Mouse (Mus musculus) ZHBTc4 (cell line): Measurements from ENCODE around the gene Atp6v1f.

Experiments
- DNase-seq: peaks from one replicate; pipeline ENCODE4 v3.0.0-alpha.2; 2011; ENCODE audit warnings: low read depth, low spot score

Atp6v1f gene

DNA sequence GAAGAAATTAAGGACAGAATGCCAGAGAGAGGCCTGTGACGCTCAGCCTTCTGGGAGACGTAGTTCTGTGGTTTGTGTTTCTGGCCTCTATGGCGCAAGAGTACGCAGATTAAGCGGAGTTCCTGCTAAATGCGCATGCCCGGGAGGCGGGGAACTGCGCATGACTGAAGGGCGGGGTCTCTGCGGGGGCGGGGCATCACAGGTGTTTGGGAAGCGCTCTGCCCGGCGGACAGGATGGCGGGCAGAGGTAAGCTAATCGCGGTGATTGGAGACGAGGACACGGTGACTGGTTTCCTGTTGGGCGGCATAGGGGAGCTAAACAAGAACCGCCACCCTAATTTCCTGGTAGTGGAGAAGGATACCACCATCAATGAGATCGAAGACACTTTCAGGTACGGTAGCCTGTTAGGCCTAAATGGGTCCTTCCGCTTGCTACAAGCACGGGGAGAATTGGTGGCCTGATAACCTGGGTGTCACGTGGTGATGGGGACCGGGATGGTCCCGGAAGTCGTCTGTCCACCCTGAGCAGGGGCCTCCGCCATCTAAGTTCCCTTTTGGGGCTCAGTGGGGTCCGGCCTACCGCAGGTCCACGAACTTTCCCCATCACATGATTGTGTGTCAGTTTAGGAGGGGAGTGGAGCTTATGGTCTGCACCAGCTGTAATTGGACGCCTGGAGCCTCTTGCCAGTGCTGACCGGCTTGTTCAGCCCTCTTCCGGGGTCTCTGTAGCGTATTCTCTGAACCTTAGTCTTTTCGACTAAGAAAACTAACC lies at the start of gene Atp6v1f:
TSS of gene Atp6v1f (plus strand) at position 136 of the 772 bp plus-strand sequence.
- peak; percentile 98 for DNase-seq

DNA sequence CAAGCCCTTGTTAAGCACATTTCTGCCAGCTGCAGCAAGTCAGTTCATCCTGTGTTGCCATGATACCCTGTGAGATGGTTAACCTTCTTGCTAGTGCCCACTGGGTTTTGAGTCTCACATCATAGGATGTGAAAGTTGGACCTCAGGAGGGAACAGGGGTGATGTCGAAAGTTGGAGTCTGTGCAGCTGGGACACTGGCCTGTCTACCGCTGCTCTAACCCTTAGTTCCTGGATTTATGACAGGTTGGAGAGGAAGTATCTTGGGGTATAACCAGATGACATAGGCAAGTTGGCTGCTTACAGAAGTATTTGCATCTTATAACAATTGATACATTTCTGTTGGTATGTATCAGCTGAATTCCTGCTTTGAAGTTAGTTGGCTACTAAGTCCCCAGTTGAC lies 46.9 kb upstream of the Atp6v1f start:
- no peak for DNase-seq

DNA sequence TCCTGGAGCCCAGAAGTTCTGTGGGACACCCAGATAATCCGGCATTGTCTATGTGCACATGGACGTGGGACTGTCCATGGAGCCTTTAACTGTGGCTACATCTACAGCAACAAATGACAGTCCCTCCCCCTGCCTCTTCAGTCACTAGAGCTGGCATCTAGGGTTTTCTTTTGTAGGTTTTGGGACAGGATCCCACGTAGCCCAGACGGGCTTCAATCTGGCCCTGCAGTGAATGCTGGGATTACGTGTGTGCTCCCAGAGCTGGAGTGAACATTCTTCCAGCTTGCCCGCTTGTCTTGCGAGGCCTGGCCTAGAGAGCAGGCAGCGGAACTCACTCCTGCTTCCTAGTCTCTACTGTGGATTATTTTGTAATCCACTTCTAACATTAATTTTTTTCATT lies 42.4 kb upstream of the Atp6v1f start:
- no peak for DNase-seq

DNA sequence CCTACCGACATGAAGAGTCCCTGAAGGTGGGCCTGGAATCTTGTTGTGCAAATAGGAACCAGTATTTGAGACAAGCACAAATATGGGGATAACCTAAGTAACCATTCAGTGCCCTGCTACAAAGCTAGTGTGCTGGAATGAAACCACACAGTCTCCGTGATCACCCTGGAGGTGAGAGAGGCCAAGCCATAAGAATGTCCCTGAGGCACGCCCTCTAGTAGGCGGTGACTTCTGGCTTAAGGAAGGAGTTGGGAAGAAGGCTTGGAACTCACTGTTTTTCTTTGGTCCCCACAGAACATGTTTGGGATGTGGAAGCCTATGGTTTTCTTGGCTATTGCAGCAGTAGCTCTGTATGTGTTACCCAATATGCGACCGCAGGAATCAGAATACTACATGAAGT lies 41.2 kb upstream of the Atp6v1f start:
- DNase-seq = peak; percentile 63

DNA sequence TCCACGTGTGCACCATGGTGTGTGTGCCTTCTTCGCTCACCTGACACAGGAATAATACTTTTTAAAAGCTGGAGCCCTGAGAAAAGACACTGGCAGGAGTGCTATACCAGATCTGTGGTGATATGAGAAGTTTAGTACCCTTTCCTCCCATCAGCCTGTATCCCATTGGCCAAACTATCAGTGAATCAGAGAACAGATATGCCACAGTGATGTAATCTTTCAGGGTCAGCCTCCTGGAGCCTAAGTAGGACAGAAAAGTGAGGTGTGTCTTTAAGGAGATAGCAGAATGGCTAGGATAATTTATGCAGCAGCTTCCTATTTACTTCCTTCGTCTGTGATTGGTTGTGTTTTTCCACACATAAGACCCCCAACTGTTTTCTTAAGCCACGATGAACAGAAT lies 39.3 kb upstream of the Atp6v1f start:
- DNase-seq = no peak

DNA sequence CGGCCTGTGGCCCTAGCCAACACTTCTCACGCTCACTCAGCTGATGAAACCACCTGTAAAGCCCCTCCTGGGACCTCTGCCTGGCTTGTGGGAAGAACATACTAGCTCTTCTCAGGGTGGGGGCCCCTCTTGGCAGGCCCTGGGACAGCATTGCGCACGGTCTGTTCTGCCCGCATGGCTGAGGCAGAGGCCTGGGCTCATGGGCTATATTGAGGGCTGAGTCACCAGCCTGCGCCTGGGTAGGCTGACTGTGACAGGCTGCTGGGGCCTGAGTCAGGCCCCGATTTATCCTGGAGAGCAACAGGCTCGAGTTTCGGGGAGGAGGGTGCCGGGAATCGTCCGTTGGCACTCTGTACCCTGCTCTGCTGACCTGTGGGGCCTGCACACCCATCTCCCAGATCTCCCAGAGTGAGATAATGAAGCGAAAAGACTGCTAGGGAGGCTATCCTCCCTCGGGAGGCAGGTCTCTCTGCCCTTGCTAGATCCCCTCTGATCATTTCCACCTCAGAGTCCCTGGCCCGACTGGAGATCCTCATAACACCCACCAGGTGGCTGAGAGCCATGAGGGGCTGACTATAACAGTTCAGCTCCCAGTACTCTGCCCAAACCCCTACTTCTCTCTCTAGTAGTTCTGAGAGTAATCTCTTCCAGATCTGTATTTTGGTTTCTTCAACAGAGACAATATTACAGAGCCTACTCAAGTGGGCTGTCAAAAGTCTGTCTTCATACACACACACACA lies 36.7 kb upstream of the Atp6v1f start:
- DNase-seq = no peak

DNA sequence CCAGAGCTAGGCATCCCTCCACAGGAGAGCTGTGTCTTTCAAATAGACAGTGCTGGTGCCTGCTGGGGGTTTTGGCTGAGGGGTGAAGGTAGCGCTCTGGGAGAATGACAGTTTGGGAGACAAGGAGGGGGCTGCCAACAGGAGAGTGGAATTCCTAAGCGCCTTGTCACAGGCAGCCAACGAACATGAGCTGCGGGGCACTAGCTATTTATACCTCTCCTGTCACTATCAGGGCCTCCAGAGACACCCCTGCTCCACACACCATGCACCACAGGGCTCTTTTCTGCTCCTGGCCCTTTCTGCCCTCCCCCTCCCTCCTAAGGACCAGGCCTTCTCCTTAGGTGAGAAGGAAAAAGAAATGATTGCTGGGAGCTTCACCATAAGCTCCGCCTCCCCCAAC lies 36.0 kb upstream of the Atp6v1f start:
- no peak for DNase-seq

DNA sequence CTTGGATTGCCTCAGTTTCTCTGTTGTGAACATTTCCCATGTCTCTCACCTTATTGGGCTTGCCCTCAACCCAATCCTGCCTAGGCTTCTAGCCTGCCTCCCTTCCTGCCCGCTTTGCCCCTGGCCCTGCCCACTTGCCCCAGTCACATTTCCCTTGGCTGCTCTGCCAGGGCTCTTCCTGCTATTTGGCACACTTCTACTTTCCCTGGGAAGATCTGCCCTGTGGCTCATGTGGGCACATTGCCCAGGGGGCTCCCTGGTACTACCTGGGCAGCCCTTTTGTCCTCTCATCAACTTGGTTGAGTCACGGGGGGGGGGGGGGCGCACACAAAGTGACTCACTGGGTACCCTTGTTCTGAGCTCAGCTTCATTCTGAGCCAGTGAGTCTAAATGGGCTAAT lies 35.4 kb upstream of the Atp6v1f start:
- no peak for DNase-seq

DNA sequence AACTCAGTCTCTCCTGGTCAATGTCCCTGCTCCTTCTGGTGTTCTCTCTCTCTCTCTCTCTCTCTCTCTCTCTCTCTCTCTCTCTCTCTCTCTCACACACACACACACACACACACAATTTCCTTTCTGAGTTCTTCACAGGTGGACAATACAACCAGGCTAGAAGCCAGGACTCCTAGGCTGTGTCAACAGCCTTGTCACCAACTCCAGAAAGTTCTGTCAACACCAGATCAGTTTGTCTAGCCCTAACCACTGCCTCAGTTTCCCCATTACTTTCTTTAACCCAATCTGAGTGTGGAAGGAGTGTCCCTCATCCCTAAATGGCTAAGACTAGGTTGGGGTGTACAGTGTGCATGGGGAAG lies 34.9 kb upstream of the Atp6v1f start:
- no peak for DNase-seq

DNA sequence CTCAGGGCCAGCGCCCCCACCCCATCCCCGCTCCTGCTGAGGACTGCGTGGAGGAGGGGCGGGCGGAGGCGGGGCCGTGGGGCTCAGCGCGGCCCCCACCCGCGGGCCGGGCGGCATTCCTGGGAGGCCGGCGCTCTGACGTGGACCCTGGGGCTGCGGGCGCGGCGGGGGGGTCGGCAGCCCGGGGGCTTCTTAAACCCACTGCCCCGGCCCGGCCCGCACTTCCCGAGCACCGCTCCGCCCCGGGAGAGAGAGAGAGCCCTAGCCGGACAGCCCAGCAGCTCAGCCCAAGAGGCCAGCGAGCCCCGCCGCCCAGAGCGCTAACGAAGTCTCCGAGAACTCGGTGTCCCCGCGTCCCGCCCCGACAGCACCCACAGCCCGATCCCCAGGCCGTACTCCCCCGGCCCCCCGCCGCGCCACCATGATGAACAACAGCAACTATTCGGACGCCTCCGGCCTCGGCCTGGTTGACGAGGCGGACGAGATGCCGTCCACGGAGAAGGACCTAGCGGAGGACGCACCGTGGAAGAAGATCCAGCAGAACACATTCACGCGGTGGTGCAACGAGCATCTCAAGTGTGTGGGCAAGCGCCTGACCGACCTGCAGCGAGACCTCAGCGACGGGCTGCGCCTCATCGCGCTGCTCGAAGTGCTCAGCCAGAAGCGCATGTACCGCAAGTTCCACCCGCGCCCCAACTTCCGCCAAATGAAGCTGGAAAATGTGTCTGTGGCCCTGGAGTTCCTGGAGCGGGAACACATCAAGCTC lies 34.3 kb upstream of the Atp6v1f start, which contains the start of gene Flnc:
TSS of gene Flnc (plus strand) at position 219 of the 766 bp plus-strand sequence.
- peak; percentile 54 for DNase-seq

DNA sequence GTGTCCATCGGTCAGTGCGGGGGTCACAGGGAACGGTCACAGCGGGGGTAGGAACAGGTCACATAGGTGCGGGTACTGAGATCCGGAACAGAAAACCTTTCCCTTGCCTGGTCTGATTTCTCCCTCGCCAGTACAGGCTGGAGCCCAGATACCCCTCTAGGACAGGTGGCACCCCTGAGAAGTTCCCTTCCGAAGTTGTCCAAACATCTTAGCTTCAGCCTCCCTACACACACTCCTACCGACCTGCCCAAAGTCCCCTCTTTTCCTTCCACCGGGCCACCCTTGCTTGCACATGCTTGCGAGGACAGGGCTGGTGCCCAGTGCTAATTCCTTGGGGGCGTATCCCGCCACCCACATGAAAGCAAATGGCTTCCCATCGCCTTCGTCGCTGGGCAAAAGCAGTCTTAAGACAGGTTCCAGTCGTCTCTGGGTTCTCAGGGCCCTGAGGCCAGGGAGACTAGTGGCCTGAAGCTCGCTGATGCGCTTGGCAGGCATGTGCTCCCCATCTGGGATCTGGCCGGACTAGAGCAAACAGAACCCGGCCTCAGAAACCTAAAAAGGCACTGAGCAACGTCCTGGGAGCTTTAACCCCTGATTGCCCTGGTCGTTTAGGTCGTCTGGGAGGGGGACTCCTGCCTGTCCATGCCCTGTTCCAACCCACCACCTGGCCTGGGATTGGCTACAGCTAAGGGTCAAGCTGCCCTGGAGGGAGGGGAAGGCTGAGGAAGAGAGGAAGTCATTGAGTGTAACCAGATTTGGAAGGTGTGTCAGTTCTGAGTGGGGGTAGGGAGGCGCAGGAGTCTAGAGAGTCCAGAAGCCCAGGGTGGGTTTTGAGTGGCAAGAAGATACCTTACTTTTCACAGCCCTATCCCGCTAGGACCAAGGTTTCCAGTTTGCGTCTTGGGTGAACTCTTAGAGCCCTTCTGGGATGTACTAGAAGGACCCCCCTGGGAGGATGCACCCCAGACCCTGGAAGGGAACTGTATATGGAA lies 33.4 kb upstream of the Atp6v1f start:
- peak; percentile 42 for DNase-seq

DNA sequence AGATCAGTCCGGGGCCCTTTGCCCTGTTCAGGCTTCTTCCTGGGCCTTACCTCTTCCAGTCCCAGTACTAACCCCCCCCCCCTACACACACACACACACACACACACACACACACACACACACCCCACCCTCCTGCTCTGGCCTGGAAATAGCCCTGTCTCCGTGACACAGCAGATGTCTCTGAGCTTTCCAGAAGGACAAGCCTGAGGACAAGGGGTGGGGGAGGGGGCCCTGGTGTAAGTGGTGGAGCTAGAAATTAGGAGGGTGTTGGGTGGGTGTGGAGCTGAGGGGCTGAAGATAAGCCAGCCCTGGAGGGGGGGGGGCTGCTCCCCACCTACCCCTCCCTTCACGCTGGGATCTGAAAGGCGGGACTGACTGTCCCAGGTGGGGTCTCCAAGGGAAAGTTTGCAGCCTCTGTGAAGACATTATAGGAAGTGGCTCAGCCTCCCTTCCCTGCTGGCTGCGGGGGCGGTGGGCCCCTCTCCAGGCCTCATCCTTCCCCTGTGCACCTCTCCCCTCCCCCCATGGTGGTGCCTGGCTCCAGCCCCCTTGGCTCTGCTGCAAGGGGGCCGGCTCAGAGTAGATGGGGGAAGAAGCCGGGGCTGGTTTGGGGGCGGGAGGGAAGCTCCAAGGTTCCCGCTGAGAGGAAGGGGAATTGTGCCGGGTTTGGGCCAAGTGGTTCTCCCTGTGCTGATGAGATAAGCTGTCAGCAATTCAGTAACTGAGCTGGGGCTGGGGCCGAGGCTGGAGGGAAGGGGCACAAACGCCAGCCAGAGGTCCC lies 32.4 kb upstream of the Atp6v1f start:
- DNase-seq = peak; percentile 39

DNA sequence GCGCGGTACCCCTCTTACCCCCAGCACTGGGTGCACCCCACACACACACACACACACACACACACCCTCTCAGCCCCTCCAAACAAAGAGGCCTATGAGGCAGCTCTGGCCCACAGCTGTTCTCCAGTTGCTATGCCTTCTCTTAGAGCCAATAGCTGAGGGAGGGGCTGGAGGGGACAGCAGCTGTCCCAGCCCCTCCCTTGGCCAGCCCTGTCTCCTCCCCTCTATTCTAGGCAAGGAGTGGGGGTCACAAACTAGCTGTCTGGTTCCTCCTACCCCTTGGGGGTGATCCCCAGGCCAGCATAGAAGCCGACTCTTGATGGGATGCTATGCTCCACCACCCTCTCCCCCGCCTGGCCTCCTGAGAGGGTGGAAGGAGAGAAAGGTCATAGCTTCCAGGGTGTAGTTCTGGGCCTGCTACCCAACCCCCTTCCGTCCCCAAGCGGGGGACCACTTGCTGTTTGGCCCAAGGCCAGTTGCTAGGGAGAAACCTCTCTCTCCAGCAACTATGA lies 31.5 kb upstream of the Atp6v1f start:
- DNase-seq = no peak

DNA sequence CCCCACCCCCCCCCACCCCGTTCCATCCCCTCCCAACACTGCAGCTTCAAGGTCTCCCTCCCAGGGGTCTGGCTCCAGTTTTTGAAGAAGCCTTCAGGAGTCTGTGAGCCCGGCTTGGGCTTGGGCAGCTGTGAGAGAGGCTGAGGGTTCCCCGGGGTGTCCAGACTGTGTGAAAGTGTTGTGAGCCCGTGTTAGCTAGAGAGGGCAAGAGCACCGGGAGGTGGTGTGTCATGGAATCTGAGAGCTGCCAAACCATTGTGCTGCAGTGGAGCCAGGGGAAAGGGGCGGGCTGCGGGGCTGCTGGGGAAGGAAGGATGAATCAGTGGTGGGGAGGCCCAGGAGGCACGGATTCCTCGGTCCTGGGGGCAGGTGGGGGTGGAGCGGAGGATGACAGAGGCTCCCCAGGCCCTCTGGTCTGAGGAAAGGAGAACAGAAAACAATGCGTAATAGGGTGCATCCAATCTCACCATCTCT lies 31.0 kb upstream of the Atp6v1f start:
- DNase-seq = no peak

DNA sequence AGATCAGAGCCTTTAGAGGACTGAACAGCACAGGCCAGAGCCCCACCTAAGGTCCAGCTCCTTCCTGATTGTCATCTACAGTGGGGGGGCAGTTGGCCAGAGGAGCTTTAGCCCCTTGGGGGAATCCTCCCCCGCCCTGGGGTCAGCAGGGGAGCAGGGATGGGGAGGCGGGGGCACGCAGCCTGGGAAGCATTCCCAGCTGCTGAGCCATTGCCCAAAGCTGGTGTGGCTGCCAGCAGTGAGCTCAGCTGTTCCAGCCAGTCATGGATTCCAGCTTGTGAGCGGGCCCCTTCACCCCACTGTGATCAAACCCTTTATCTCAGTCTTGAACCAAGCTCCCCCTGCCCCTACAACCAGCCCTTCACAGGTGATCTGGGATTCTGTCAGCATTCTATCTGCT lies 28.3 kb upstream of the Atp6v1f start:
- no peak for DNase-seq

DNA sequence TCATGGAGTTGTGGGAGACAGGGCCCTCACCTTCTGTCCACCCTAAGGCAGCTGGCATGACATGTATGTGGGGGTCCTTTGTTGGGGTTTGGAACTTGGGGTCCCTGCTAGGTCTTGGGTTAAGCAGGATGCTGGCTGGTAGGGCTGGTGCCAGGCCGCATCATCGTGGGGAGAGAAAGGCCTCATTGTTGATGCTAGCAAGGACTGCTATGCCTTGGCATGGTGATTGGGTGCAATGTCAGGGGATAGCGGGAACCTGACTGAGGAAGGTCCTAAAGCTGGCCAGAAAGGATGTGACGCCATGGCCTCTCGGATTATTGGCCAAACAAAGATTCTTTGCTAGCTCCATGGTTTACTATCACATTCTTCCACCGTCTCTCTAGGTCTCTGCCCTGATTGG lies 27.7 kb upstream of the Atp6v1f start:
- DNase-seq = no peak

DNA sequence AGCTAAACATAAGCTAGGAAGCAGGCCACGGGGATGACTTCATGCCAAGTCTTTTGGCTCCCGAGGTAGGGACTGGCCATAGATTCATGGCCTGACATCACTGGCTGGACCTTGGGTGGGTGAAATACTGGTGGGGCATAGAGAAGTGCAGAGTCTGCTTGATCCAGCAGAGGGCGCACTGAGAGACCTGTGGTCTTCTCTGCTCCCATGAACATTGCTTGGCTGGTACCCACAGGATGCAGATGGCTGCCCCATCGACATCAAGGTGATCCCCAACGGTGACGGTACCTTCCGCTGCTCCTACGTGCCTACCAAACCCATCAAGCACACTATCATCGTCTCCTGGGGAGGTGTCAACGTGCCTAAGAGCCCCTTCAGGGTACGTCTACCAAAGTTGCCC lies 22.7 kb upstream of the Atp6v1f start:
- peak; percentile 75 for DNase-seq

DNA sequence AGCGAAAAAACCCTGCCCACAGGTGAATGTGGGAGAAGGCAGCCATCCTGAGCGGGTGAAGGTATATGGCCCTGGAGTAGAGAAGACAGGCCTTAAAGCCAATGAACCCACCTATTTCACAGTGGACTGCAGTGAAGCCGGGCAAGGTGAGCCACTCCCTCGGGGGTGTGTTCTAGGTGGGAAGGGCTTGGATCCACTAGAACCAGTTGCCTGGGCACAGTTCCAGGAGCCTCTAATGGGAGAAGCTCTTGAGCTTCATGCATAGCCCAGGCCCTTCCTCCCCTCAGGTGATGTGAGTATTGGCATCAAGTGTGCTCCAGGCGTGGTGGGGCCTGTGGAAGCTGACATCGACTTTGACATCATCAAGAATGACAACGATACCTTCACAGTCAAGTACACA lies 22.2 kb upstream of the Atp6v1f start:
- DNase-seq = no peak

DNA sequence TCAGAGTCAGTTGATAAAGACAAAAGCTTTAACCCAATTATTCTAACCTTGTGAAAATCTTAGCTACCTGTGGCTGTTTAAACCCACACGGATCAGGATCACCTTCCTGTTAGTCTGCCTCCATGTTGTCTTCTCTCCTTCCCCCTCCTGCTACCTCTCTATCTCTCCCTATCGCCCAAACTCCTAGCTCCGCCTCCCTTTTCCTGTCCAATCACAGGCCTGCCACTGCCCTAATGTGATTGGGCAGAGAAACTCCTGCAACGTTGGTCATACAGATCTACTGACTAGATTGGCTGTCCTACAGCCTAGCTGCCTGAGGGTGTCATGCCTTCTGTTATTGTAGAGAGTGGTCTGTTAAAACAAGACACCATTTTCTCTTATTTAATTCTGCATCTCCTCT lies 17.7 kb upstream of the Atp6v1f start:
- peak; percentile 94 for DNase-seq

DNA sequence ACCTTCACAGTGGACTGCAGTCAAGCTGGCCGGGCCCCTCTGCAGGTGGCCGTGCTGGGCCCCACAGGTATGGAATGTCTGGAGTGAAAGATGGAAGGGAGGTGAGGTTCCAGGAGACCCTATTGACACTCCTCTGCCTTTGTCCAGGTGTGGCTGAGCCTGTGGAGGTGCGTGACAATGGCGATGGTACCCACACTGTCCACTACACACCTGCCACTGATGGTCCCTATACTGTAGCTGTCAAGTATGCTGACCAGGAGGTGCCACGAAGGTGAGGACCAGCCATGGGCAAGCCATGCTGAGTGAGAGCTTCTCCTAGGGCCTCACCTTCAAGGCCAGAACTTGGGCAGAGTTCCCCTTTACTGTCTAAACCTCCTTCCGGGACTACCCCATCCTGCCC lies 16.9 kb upstream of the Atp6v1f start:
- DNase-seq = no peak
